Mouse (Mus musculus) embryo, embryonic 10.5 days (tissue): Measurements from ENCODE around the gene Qtrt1.

ENCODE experiments used
- DNase-seq: peaks from one replicate; pipeline ENCODE4 v3.0.0-alpha.2; 2015; ENCODE audit warnings: low spot score

Qtrt1 gene

DNA sequence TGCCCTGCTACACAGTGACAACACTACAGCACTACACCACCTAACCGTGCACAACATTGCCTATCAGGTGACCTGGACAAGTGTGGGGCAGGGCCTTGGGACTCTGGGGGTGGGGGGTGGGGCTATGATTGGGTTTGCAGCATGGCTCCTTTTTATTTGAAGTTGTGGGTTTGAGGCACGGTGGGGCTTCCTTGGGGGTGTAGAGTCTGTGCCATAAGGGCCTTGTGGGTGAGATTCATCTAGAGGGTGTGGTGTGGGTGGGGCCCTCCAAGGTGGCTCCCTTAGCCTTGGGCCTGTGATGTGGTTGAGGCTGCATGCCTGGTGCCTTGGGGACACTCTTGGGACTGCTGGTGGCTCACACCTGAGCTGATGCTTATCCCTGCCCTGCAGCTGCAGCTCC, 8.0 kb downstream of the Qtrt1 start:
- no peak for DNase-seq

- DNase-seq, result peak; percentile 100
These were observed 13.3 kb downstream of the Qtrt1 start, which contains the start of gene Dnm2 for GRCm38 (mm10) chr9:21424631-21425555. Gene Dnm2 (plus strand): TSS chr9:21424908.

GRCm38 (mm10) chr9:21425556-21425945, 13.9 kb downstream of the Qtrt1 start:
- DNase-seq, result no peak

GRCm38 (mm10) chr9:21426013-21426412, 14.4 kb downstream of the Qtrt1 start:
- no peak for DNase-seq

DNA sequence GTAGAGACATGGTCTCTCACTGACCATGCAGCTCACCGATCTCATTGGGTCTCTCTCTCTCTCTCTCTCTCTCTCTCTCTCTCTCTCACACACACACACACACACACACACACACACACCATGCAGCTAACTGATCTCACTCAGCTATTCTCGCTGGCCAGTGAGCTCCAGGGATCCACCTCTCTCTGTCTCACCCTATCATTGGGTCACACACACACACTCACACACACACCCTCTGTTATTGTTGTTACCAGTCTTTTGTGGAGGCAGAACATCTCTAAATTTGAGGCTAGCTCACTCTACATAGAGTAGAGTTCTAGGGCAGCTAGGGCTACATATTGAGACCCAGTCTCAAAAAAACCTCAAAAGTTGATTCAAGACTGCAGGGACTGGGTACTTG, 14.9 kb downstream of the Qtrt1 start:
- no peak for DNase-seq

GRCm38 (mm10) chr9:21427773-21428172, 16.1 kb downstream of the Qtrt1 start:
- DNase-seq, result no peak

DNA sequence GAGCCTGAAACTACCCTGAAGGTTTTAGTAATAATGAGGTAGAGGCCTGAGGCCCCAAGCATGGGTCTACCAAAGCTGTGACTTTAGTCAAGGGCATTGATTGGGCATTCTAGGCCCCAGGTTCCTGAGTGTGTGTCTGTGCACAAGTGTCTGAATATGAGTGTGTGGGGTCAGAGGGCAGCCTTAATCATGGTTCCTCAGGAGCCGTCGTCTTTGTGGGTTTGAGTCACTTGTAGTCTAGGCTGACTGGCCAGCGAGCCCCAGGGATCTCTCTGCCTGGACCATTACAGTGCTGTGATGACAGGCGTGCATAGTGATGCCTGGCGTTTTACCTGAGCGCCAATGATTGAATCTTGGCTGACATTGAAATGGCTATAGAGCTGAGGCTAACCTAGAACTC, 16.5 kb downstream of the Qtrt1 start:
- no peak for DNase-seq

DNA sequence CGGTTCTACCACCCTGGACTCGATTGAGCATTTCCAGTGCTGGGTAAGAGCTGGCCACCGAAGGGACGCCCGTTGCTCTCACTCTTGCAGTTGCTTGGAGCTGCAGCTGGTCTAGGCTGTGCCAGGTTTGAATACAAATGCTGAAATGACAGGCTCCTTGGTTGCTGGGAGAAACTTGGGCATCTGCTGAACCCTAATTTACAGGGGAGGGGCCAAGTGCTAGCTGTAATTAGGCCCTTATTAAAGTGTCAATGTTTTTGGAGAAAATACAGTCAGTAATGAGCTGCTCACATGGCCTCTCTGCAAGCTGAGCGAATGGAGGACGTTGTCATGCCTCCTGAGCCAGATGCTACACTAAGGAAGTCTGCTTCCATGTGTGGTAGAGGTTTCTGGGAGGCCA, 19.1 kb downstream of the Qtrt1 start:
- DNase-seq, result no peak

DNA sequence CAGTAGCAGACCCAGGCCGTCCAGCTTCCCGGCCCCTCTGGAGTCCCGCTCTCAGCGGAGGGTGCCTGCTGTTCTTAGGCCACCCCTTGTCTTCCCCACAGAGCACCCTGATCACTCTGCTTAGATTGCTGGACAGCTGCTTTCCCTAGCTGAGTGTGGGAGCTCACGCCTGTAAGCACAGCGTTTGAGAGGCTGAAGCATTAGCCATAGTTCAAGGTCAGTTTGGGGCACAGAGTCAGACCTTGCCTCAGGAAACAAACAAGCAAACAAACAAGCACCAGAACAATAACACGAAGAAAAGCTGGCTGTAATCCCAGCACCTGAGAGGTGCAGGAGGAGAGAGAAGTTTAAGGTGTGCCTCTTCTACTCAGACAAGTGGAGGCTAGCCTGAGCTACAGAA, 20.4 kb downstream of the Qtrt1 start:
- DNase-seq, result no peak

- no peak for DNase-seq
These were observed 22.1 kb downstream of the Qtrt1 start for GRCm38 (mm10) chr9:21433766-21434165.

DNA sequence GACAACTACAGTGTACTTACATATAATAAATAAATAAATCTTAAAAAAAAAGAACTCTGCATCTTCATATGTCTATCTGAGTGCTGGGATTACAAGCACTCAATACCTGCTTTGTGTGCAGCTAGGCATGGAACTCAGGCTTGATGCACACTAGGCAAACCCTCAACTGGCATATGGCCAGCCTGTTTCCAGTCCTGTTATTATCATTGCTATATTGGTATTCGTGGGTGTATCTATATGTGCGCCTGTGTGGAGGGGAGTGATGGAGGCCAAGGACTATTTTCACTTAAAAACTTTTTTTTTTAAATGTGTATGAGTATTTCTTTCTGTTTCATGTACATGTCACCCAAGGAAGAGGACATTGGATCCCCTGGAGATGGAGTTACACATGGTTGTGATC, 22.8 kb downstream of the Qtrt1 start:
- DNase-seq, result no peak

GRCm38 (mm10) chr9:21435777-21436635, 24.4 kb downstream of the Qtrt1 start:
- DNase-seq, result no peak

- DNase-seq, result no peak
These were observed 25.9 kb downstream of the Qtrt1 start for GRCm38 (mm10) chr9:21437577-21437976.

GRCm38 (mm10) chr9:21438219-21438618, 26.6 kb downstream of the Qtrt1 start:
- no peak for DNase-seq

- no peak for DNase-seq
These were observed 27.8 kb downstream of the Qtrt1 start for GRCm38 (mm10) chr9:21439456-21439855.

DNA sequence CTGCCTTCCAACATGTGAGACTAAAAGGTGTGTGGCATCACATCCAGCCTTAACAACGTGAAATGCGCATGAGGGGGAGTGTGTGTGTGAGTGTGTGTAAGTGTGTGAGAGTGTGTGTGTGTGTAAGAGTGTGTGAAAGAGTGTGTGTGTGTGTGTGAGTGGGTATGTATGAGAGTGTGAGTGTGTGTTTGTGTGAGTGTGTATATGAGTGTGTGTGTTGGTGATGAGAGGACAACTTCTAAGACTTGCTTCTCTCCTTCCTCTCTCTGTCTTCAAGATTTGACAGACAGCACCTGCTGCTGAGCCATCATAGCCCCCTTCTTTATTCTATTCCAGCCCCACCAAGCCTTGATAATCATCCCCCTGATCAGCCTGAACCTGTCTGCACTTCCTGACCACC, 28.3 kb downstream of the Qtrt1 start:
- no peak for DNase-seq

GRCm38 (mm10) chr9:21440387-21440786, 28.8 kb downstream of the Qtrt1 start:
- DNase-seq, result no peak

- no peak for DNase-seq
These were observed 32.2 kb downstream of the Qtrt1 start for GRCm38 (mm10) chr9:21443853-21444252.

GRCm38 (mm10) chr9:21444574-21444973, 32.9 kb downstream of the Qtrt1 start:
- no peak for DNase-seq

- no peak for DNase-seq
These were observed 33.6 kb downstream of the Qtrt1 start for GRCm38 (mm10) chr9:21445081-21445744.

DNA sequence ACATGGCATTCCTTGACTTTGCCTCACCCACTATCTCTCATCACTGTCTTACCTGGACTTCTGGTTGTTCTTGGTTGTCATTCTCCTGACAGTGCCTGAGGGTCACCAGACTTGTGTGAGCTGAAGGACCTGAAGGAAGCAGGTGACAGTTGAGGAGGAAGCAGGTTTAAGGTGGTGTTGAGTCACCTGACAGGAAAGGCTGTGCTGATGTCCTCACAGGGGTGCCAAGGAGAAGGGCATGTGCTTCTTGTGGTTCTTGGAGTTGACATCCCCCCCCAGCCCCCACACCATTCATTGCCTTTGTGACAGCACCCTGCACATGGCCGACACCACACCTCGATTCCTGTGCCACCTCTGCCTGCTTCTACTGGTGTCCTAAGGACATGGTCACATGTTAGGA, 36.1 kb downstream of the Qtrt1 start:
- DNase-seq, result no peak

DNA sequence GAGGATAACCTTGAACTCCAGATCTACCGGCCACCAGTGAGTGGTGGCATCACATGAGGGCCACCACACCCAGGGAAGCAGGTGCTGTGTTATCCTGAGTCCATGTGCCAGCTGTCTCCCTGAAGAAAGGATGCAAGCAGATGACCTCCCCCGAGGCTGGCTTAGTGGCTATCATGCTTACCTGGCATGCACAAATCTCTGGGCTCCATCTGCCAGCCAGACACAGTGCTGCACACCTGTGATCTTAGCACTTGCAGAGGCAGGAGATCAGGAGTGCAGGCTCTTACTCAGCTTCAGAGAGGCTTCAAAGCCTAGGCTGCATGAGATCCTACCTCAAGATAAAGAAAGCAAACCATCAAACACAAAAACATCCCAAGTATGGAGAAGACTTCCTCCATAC, 38.1 kb downstream of the Qtrt1 start:
- no peak for DNase-seq
